ENCODE assay signal across 20 mouse cellular contexts in genomic region chr8:75372006-75372405, GRCm38 (mm10). TPM values are rescaled to one million over a fixed set of nuclear protein-coding genes. Genes with fewer than 3 reads are reported as not detected.
"Had no signal": no experiment of that assay in that cellular context is flagged by ENCODE, and none has a peak within 500 bp of the region (broad histone marks: within the 10 kb centered on the region; RNA-seq: fewer than 3 reads in every experiment).

No protein-coding gene starts in this region.

- H3K27me3 ChIP-seq: lung, embryonic 15.5 days; megakaryocyte, embryonic 14.5 days; midbrain, embryonic 15.5 days; neural tube, embryonic 12.5 days; stomach, embryonic 15.5 days had no signal

- H3K4me3 ChIP-seq: lung, embryonic 15.5 days; megakaryocyte, embryonic 14.5 days; midbrain, embryonic 13.5 days; midbrain, embryonic 15.5 days; neural tube, embryonic 12.5 days; stomach, embryonic 15.5 days had no signal

- DNase-seq: lung, adult 2 months; lung, postnatal 14 days; lung, postnatal 36 days; right cerebral cortex, postnatal 14 days; thymus, adult 2 months; thymus, postnatal 25 days; thymus, postnatal 4 days had no signal

- H3K4me1 ChIP-seq: lung, embryonic 15.5 days; megakaryocyte, embryonic 14.5 days; midbrain, embryonic 15.5 days; neural tube, embryonic 12.5 days; stomach, embryonic 15.5 days had no signal

- H3K9me3 ChIP-seq: lung, embryonic 15.5 days; midbrain, embryonic 13.5 days; midbrain, embryonic 15.5 days; neural tube, embryonic 12.5 days; stomach, embryonic 15.5 days had no signal

- H3K4me2 ChIP-seq: lung, embryonic 15.5 days; midbrain, embryonic 11.5 days; midbrain, embryonic 13.5 days; midbrain, embryonic 15.5 days; neural tube, embryonic 12.5 days; stomach, embryonic 15.5 days had no signal

- H3K36me3 ChIP-seq: lung, embryonic 15.5 days; midbrain, embryonic 13.5 days; midbrain, embryonic 15.5 days; neural tube, embryonic 12.5 days; stomach, embryonic 15.5 days had no signal

- H3K9ac ChIP-seq: lung, embryonic 15.5 days; midbrain, embryonic 13.5 days; midbrain, embryonic 15.5 days; neural tube, embryonic 12.5 days; stomach, embryonic 15.5 days had no signal

- ATAC-seq: lung, postnatal 0 days; midbrain, embryonic 13.5 days; midbrain, embryonic 15.5 days had no signal

- H3K27ac ChIP-seq: lung, embryonic 15.5 days; macrophage; midbrain, embryonic 13.5 days; midbrain, embryonic 15.5 days; neural tube, embryonic 12.5 days; stomach, embryonic 15.5 days; stomach, postnatal 0 days had no signal

RNA-seq across cellular contexts. Expression of gene Gm10358, which starts 34.4 kb away (rescaled TPM):
- polyA plus RNA-seq: lung, adult 2 months; lung, postnatal 0 days; midbrain, postnatal 0 days; neural tube, embryonic 12.5 days; neural tube, embryonic 14.5 days; spleen, adult 2 months had no signal
